Mouse (Mus musculus) c-Kit-positive CD71-negative TER-119-negative erythroid progenitor cells, embryonic 14.5 days (primary cell): ENCODE data around the gene Rsl24d1.
"Not testable (repeated sequence)": the region's sequence is repeated elsewhere in the genome, so short reads cannot be mapped to it uniquely, and the experiment has no call there.

Experiments used
- DNase-seq: peaks from one replicate; pipeline ENCODE4 v3.0.0-alpha.2; 2013; ENCODE audit warnings: low read depth

The Rsl24d1 gene

DNA sequence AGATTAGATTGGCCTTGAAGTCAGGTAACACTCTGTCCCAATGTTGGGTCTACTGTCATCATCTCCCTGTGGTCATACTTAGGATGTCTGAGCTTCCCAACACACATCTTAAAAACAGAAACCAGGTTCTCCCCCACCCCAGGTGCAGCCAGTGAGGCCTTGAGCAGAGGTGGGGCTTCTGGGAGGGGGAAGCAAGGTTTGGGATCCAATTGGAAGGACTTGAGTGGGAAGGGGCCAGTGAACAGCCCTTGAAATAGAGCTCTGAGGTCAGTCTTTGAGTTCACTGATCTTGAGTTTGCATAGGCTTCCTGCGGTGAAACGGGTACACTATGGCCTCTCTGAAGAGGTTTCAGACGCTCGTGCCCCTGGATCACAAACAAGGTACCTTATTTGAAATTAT is 11.0 kb upstream of the Rsl24d1 start, which contains the start of gene Gm20509:
Gene Gm20509 (plus strand): TSS at position 290 of the 400 bp plus-strand sequence.
- no peak for DNase-seq

GRCm38 (mm10) chr9:73103159-73103879 is 9.9 kb upstream of the Rsl24d1 start:
- DNase-seq: no peak

- no peak for DNase-seq
Observed at GRCm38 (mm10) chr9:73103880-73104198, 9.4 kb upstream of the Rsl24d1 start.

DNA sequence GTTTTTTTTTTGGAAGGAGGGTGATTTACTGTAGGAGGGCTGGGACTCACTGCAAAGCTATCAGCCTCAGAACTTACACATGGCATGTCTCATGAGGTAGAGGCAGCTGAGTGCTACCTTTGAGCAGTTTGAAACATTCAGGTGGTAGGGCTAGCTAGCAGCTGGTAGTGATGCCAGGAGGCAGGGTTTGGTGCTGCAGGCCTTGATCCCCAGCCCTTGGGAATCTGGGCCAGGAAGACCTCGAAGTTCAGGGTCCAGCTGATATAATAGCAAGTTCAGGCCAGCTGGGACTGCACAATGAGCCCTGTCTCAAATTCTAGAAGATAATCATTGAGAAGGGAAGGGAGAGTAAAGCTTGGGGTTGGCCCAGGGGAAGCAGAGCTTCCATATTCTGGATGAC is 8.1 kb upstream of the Rsl24d1 start:
- no peak for DNase-seq

DNA sequence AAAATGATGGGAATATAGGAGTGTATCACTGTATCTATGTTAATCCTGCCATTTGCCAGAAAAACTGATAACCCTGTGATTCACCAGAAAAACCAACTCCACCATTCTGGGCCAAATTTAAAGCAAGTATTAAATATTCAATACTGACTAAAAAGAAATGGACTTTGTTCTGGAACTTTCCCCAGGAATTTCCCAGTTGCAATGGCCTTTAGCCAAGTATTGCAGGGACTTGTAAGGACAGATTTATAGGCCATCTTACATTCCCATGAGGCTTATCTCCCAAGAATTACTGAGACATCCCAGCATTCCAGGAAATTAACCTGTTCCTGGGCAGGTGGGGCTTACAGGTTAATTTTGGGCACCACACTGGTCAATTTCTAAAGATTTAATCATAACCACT is 7.5 kb upstream of the Rsl24d1 start:
- no peak for DNase-seq

- not testable (repeated sequence) for DNase-seq
Observed at GRCm38 (mm10) chr9:73116704-73117103, 3.5 kb downstream of the Rsl24d1 start.

DNA sequence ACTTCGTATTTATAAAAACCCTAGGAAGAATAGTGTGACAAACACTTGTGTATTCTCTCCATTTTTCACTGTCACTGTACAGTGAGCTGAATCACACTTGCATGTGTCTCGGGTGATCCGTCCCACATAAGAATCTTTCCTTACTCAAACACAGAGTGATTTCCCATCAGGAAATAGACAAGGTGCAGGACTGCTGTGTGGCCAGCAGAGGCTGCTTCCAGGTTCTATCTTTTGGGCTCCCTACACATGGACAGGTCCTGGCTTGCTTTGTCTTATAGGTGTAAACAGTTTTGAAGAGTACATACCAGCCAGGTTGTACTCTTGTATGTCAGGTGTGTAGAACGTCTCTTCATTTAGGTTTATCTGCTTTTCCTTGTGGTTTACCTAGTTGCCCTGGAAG is 4.8 kb downstream of the Rsl24d1 start:
- no peak for DNase-seq

- no peak for DNase-seq
Observed at GRCm38 (mm10) chr9:73121735-73122134, 8.5 kb downstream of the Rsl24d1 start.

- DNase-seq: no peak
Observed at GRCm38 (mm10) chr9:73125043-73125570, 11.9 kb downstream of the Rsl24d1 start.

- no peak for DNase-seq
Observed at GRCm38 (mm10) chr9:73127457-73127856, 14.2 kb downstream of the Rsl24d1 start.

DNA sequence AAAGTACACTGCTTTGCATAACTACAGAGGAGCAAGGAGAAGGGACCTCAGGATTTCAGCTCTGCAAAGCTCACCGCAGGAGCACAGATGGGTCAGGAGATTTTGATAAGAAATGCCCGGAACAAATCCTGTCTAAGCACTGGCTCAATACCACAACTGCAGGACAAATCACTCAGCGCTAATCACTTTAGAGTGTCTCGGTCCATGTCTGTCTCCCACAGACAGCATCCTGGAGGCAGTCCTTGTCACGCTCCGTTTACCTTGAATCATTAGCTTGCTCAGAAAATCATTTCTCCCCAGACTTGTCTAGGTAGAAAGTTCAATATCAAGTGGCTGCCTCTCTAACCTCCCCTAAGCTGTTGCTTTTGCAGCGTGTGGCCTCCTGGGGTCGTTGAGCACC is 16.6 kb downstream of the Rsl24d1 start:
- DNase-seq: no peak

- DNase-seq: no peak
Observed at GRCm38 (mm10) chr9:73130529-73130928, 17.3 kb downstream of the Rsl24d1 start.

DNA sequence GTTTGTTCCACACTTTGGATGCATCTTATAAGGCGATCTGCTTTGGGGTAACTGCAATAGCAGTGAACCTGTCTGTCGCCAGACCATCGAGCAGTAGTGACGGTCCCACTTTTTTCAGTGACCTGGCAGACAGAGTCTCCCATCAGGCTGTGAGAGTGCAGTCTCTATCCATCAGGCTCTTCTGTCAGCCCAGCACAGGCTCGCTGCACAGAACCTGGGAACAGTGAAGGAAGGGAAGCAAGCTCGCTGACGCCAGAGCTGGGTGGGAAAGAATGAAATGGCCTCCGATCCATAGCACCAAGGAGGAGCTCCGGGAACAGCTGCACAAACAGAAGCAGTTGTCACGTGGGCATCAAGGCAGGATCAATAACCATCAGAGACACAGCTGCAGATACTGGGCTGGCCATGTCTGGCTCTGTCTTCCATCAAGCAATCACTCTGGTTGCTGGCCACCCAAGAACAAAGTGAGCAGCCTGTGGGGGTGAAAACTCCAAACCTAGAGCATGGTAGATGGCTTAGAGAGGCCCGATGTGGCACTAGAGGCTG is 24.2 kb downstream of the Rsl24d1 start:
- DNase-seq: no peak

DNA sequence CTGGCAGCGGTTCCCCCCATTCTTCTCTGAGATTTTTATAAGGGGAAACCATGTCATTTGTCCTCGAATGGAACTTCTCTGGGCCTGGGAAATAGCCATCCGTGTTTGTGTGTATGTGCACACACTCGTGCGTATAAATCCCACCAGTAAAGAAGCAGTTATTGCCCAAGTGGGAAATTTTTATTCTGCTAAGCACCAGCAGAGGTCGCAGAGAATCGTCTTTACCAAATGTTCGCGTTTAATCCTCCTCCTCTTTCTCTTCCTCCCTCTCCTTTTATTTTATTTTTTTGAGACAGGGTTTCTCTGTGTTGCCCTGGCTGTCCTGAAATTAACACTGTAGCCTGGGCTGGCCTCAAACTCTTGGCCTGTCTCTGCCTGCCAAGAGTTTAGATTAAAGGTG is 41.1 kb downstream of the Rsl24d1 start:
- DNase-seq: no peak

DNA sequence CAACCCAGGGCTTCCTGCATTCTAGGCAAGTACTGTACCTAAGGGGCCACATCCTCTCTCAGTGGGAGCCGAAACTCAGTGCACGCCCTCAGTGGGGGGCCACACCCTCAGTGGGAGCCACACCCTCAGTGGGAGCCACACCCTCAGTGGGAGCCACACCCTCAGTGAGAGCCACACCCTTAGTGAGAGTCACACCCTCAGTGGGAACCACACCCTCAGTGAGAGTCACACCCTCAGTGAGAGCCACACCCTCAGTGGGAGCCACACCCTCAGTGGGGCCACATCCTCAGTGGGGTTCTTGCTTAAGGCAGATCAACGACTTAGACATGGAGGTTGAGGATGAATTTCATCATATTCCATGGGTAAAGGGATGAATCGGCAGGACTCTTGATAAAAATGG is 44.7 kb downstream of the Rsl24d1 start:
- no peak for DNase-seq

GRCm38 (mm10) chr9:73159265-73159664 is 46.0 kb downstream of the Rsl24d1 start:
- DNase-seq: no peak

DNA sequence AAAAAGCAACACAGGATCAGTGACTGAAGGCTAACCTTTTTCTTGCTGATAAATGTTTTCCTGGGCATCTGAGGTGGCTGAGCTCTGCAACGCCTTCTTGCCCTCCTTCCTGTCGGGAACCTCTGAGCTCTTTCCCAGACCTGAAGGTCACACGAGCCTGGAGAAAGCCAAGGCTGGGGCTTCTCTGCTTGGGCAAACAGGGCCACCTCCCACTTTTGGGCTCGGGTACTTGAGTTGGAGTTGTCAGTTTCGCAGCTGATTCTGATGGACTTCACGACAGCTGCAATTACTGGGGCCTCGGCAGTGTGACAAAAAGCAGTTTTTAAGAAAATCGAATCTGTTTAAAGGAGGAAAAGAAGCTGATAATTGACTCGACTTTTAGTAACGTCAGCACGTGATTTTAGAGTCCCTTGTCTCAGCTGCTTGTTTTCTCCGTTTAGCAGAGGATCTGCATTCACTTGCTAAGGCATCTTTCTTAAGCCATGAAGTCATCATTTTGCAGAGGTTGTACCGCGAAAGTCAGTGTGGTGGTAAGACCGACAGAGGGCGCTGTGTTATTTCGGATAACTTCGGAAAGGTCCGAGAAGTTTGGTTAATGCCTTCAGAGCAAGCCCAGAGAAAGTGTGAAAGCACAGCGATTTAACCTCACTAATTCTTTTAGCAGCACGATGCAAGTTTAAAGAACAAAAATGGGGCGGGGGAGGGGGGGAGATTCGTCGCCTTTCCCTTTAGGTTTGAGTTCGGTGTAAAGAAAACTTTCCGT is 49.5 kb downstream of the Rsl24d1 start:
- DNase-seq: peak; percentile 76

DNA sequence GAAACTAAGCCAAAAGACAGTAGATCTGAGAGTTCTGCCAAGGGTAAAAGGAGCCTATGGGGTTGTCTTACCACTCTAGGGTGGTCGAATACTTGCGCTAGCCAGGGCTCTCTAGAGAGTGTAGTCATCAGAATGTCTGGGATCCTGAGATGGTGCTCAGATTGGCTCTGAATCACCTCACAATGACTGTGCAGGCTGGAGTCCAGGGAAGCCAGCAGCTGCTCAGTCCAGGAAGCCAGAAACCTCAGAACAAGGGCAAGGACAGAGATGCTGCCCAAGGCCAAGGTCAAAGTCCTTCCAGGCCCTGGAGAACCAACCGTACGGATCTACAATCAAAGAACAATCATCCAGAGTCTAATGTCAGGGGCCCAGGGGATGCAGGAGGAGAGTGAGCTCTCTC is 52.4 kb downstream of the Rsl24d1 start:
- no peak for DNase-seq
